Mouse (Mus musculus) liver, postnatal 0 days (tissue): ENCODE data around the gene Paqr3.

Experiments
- CTCF ChIP-seq: sonication (generic); IDR thresholded peaks from 2 replicates; pipeline ENCODE4 v1.5.1; 2016; ENCODE audit warnings: antibody characterized with exemption, low read depth
- EP300 ChIP-seq: IDR thresholded peaks from 2 replicates; pipeline ENCODE4 v1.6.1; 2016; ENCODE audit warnings: antibody characterized with exemption, low read depth, mild to moderate bottlenecking

GRCm38 (mm10) chr5:97076167-97076566, 35.2 kb downstream of the Paqr3 start:
- TF ChIP-seq CTCF (no peak), EP300 (no peak)
